ENCODE assay signal across 1 mouse cellular context in genomic region chr4:133607284-133607683, GRCm38 (mm10).
TF ChIP-seq lines count a peak whose summit lies in the region.

No protein-coding gene starts in this region.

TF ChIP-seq in ES-E14, 5 proteins besides CTCF, POLR2A, EP300 and RAD21:
- TF ChIP-seq MAFK (IDR thresholded peaks at IDR 0.05; ENCODE audit: insufficient read depth, low read depth, low read length), result no peak
- no peak for TF ChIP-seq ZC3H11A (IDR thresholded peaks at IDR 0.05; ENCODE audit: borderline replicate concordance, low read depth, low read length)
- TF ChIP-seq HCFC1 (IDR thresholded peaks at IDR 0.05; ENCODE audit: borderline replicate concordance, insufficient read depth, low read length), result no peak
- no peak for TF ChIP-seq ZNF384 (IDR thresholded peaks at IDR 0.05; ENCODE audit: low read depth, low read length)
- TF ChIP-seq CHD2 (IDR thresholded peaks at IDR 0.05; ENCODE audit: low read depth, low read length), result no peak
